Mouse (Mus musculus): Measurements from ENCODE around the gene Fes.

Gene Fes

DNA sequence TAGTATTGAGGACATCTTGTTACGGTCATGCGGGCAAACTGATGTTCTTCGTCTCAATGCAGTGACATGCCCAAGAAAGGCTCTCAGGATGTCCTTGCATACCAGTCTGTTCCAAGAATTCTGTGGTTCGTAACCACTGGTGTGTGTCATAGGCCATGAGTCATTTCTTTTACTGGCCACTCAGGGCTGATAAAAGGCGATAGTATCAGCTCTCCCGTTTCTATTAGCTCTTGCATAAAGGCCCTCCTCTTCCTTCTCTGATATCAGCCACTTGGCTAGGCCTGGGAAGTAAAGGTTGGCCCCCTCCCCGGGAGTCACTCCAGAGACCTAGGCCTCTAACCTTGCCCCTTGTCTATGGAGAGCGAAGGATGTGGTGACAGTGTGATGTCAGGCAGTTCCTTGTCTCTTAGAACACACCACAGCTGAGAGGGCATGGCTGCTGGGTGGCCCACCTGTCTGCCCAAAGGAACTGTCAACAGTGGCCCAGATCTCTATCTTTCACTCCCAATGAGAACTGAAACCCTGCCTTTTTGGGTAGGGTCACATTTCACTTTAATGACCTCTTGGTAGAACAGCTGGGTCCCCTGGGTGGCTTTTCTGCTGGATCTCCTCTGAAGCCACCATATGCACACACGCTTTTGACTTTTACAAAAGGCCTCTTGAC, 12.2 kb downstream of the Fes start:
- DNase-seq (ENCODE audit: low read depth, low spot score), result no peak

DNA sequence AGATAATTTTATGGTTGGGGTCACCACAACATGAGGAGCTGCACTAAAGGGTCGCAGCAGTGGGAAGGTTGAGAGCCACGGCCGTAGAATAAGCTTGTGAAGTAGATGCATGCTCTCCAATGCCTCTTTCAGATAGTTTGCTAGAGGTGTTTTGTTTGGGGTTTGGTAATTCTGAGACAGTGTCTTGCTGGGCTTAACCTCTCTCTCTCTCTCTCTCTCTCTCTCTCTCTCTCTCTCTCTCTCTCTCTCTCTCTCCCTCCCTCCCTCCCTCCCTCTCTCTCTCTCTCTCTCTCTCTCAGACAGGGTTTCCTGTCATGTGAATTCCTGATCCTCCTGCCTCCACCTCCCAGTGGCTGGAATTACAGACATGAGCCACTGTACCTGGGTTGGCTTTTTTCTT, 13.0 kb downstream of the Fes start:
- no peak for DNase-seq (ENCODE audit: low read depth, low spot score)

DNA sequence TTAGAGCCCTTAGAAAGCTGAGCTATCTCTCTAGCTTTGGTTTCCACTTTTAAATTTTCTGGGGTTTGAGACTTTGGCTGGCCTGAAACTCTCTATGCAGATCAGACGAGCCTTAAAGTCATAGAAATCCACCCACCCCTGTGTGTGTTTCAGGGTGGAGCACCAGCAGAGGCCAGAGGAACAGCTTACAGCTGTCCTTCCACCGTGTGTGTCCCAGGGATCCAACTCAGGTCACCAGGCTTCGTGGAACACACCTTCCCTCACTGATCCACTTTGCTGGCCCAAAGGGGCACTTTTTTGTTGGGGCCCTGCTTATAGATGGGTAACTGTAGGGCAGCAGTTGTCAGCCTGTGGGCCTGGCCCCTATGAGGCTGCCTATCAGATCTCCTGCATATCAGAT, 13.5 kb downstream of the Fes start:
- DNase-seq (ENCODE audit: low read depth, low spot score), result no peak

- DNase-seq (ENCODE audit: low read depth, low spot score), result no peak
Measured at GRCm38 (mm10) chr7:80373850-80374249, 13.9 kb downstream of the Fes start.

- DNase-seq (ENCODE audit: low read depth, low spot score), result no peak
Measured at GRCm38 (mm10) chr7:80373352-80373751, 14.4 kb downstream of the Fes start.

- DNase-seq (ENCODE audit: low read depth, low spot score), result no peak
Measured at GRCm38 (mm10) chr7:80372667-80373066, 15.1 kb downstream of the Fes start.

DNA sequence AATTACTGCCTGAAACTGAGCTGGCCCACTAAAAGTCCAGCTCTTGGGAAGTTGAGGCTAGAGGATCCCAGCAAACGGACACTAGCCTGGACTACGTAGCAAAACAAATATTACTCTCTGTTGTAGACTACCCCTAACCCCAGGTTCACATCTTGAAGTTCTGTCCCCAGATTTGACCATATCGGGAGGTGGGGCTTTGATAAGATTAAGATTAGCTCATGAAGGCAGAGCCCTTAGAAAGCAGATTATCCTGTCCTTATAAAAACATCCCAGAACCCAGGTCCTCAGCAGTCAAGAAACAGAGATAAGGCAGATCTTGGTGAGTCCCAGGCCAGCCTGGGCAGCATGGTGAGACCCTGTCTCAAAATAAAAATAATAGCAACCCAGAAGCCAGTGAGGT, 15.6 kb downstream of the Fes start:
- no peak for DNase-seq (ENCODE audit: low read depth, low spot score)

- peak; percentile 46 for DNase-seq (ENCODE audit: low read depth, low spot score)
Measured at GRCm38 (mm10) chr7:80371041-80371751, 16.6 kb downstream of the Fes start, which contains the start of gene Man2a2. Gene Man2a2, minus strand, starts transcription at chr7:80371375.

GRCm38 (mm10) chr7:80370649-80371040, 17.1 kb downstream of the Fes start:
- DNase-seq (ENCODE audit: low read depth, low spot score), result peak; percentile 32

GRCm38 (mm10) chr7:80369967-80370431, 17.7 kb downstream of the Fes start:
- DNase-seq (ENCODE audit: low read depth, low spot score), result no peak

- no peak for DNase-seq (ENCODE audit: low read depth, low spot score)
Measured at GRCm38 (mm10) chr7:80369461-80369860, 18.3 kb downstream of the Fes start.

- no peak for DNase-seq (ENCODE audit: low read depth, low spot score)
Measured at GRCm38 (mm10) chr7:80368635-80369421, 18.9 kb downstream of the Fes start.

- DNase-seq (ENCODE audit: low read depth, low spot score), result no peak
Measured at GRCm38 (mm10) chr7:80368009-80368408, 19.7 kb downstream of the Fes start.

DNA sequence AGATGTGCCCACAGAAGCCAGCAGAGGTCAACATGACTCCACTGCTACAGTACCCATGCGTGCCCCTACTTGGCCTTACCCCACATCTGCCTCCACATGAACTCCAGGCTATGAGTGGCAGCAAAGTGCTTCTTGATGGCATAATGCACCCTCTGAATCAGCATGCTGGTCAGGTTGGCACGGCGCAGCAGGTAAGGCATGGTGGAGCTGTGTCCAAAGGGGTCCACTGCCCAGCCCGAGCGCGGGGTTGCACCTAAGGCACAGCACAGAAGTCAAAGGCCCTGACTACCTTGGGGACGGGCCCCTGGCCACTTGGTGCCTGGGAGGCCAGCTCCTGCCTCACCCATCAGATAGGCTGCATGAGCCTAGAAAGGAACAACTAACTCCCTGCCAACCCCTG, 20.5 kb downstream of the Fes start:
- no peak for DNase-seq (ENCODE audit: low read depth, low spot score)

DNA sequence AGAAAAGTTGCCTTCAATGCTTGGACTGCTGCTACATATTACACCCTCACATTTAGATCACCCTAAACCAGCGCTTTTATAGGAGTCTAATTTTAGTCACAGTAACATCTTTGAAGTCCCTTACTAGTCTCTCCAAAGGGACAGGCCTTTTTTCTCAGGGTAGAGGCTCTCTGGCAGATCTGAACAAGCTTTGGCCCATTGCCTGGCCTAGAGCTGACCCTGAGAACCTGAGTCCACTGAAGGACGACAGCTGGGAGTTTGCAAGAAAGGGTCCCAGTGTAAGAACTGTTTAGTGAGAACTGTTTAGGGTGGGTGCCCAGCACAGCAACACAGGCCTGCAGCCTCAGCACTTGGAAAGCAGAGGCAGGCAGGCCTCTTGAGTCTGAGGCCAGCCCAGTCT, 22.0 kb downstream of the Fes start:
- no peak for DNase-seq (ENCODE audit: low read depth, low spot score)

DNA sequence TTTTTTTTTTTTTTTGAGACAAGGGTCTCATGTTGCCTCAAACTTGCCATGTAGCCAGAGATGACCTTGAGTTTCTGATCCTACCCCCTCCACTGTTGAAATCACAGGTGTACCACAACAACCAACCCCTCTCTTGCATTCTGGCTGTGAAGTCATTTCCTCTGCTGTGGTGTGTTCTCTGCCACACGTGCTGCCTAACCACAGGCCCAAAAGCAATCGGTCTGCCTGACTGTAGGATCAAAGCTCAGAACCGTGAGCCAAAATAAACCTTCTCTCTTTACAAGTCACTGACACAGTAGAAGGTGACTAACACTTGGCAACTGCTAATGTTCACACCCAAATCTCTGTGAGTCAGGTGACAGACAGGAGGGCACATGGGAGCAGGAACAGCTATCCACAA, 27.3 kb downstream of the Fes start:
- DNase-seq (ENCODE audit: low read depth, low spot score), result no peak

- DNase-seq (ENCODE audit: low read depth, low spot score), result no peak
Measured at GRCm38 (mm10) chr7:80358039-80358438, 29.7 kb downstream of the Fes start.

DNA sequence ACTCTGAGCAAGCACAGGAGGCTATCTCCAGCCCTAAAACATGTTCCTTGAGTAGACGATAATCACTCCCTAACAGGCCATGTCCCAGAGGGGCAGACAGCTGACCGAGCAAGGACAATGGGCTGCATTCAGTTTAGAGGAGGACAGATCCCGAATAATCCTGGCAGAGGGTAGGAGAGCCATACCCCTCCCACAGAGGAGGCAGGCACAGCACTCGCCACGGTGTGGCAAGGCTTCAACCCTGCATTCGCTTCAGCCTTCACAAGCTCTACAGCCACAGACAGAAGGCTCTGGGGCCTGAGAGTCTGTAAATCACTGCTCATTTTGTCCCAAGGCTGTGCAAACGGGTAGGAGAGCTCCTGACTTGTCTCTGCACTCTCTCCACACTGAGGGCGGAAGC, 30.6 kb downstream of the Fes start:
- DNase-seq (ENCODE audit: low read depth, low spot score), result no peak

DNA sequence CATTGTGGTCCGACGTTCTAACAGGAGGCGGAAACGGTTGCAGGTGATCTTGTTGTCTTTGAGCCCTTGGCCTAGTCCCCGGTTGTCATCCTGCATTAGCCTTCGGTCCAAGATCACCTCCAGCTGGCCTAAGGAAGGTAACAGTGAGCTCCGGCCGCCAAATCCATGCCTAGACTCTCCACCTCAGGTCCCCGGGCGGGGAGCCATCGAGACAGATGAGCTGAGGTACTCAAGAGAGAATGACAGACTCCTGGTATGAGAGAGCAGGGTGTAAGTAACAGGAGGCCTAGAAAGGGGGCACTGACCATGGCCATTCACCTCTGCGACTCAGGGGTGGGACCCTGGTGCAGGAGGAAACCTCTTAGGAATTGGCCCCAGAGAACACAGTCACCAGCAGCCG, 31.4 kb downstream of the Fes start:
- no peak for DNase-seq (ENCODE audit: low read depth, low spot score)

DNA sequence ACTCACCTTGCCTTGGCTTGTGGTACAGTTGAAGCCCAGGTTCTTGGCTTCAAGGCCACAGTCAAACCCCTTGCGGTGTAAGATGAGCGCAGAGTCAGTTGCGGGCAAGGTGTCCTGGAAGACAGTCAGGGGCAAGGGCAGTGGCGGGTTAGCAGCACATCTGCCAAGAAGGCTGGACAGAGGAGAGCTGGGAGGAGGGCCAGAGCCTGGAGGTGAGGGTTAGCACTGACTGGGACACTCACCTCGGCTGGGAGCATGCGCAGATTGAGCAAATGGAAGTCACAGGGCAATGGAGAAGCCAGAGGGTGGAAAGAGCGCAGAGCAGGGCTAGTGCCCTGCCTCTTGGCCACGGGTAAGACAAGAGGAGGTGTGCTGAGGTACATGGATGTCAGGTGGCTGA, 34.8 kb downstream of the Fes start:
- no peak for DNase-seq (ENCODE audit: low read depth, low spot score)

DNA sequence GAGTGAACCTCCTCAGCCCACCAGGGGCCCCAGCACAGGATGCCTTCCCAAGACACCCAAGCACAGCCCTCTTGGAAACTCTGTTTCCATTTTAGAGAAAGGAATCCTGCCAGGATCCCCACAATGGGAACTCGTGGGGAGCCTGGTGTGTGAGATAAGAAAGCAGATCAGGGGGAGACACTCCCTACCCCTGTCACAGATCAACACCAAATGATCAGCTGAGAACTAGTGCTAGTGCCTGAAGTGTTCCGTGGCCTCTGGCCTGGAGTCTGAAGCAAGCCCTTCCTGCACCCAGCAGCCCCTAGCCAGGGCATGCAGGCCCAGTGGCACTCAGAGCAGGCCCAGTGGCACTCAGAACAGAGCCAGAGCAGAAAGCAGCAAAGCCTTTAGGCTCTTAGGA, 36.9 kb downstream of the Fes start:
- no peak for DNase-seq (ENCODE audit: low read depth, low spot score)

Data from brain, embryonic 18.5 days (tissue).